Mouse (Mus musculus) cerebellum, adult 2 months (tissue): ENCODE results near the gene Fdx1. TPM values are rescaled to one million over a fixed set of nuclear protein-coding genes. Genes with fewer than 3 reads are reported as not detected.
A peak's percentile ranks its signal among the peaks of the same experiment; 100 is the strongest.

Experiments used
- DNase-seq, 2 experiments: peaks; one replicate each; pipeline ENCODE4 v3.0.0; 2021
- H3K27ac ChIP-seq: fragments of 200-500 bp; 2 replicates; pipeline ENCODE4 v1.5.1; 2012; ENCODE audit warnings: low read length, control low read depth, inconsistent platforms; ENCODE audit not compliant: insufficient read depth
- H3K27me3 ChIP-seq: fragments of 200-500 bp; 2 replicates; pipeline ENCODE4 v1.6.1; 2012; ENCODE audit warnings: inconsistent platforms, mild to moderate bottlenecking, low read length, moderate library complexity; ENCODE audit not compliant: control insufficient read depth, insufficient read depth
- H3K4me1 ChIP-seq: fragments of 200-500 bp; 2 replicates; pipeline ENCODE4 v1.6.1; 2011; ENCODE audit warnings: low read length; ENCODE audit not compliant: control insufficient read depth, insufficient read depth
- H3K4me3 ChIP-seq: fragments of 200-500 bp; replicated peaks from 2 replicates; pipeline ENCODE3; 2011; ENCODE audit warnings: mild to moderate bottlenecking, low read depth, low read length, control low read depth; ENCODE audit not compliant: insufficient read depth
- CTCF ChIP-seq: fragments of 200-500 bp; IDR thresholded peaks from 2 replicates; pipeline ENCODE4 v1.5.1; 2011; ENCODE audit warnings: low read depth, mild to moderate bottlenecking, control low read depth, low read length, moderate library complexity, borderline replicate concordance; ENCODE audit not compliant: insufficient read depth
- POLR2A ChIP-seq: fragments of 200-500 bp; IDR thresholded peaks from 2 replicates; pipeline ENCODE4 v1.6.1; 2011; ENCODE audit warnings: low read length, control low read depth, borderline replicate concordance; ENCODE audit not compliant: insufficient read depth
- WGBS: fragments of 180-500 bp; shearing (Covaris S2); methylation state at CpG from one replicate; pipeline ENCODE4 v1.1.7; 2018; 5-methylcytosine and 5-hydroxymethylcytosine counted together
- polyA plus RNA-seq: library from polyadenylated mRNA; depleted of rRNA; stranded (reverse); fragments of >200 nt; gene quantifications from 2 replicates; pipeline ENCODE4 v1.2.3, GENCODE M21; 2012

Gene Fdx1
- polyA plus RNA-seq, 1 experiment, result 35.1 TPM

DNA sequence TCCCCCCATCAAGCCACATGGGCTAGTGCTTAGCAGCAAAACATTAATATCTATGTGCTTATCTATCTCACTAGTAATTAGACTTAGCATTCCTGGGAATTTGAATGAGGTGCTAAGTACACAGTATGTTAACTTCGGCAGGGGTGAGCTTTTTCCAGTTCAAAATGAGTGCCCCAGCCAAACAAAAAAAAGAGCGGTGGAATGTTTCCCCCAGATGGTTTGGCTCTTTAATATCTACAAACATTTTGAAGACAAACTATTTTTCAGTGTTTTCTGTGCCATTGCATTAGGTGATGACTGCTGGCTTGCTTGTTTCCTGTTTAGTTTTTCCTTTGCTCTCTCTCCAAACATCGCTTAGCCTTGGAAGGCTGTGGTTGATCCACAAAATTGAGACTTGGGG lies 31.4 kb downstream of the Fdx1 start:
- Histone ChIP-seq H3K27ac (no peak overlapping the region), H3K4me3 (no peak overlapping the region), H3K27me3 (no peaks in the 10 kb centered on the region), H3K4me1 (peaks cover 10% of the 10 kb centered on the region)
- 84% methylated on average over 3 of the region's 3 CpGs for WGBS
- no peak for DNase-seq
- TF ChIP-seq CTCF (no peak), POLR2A (no peak)

DNA sequence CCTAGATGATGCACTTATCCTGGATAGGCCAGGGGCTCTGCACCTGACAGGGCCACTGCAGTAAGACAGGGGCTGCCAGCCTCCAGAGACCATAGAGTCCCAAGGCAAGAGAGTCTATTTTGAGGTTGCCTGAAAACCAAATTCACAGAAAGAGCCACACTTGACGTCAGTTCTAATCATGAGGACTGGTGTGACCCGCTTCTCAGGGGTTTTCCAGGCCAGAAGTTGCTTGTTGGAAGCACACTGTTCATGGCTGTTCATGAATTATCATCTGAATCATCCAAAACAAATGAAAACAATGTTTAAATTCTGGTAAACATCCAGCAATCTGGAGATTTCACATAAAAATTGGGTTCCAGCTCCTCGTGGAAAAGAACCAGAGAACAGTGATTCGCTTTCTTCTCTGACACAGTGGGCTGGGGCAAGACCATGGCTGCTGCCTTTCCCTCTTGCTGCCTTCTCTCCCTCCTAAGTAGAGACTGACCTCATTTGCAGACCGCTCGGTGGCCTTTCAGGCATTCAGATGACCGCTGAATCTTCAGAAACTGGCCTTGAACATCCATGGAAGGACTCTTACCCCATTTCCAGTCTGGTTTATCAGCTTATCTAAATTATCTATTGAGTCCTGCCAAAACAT lies 32.2 kb downstream of the Fdx1 start:
- DNase-seq, result no peak
- Histone ChIP-seq H3K27ac (no peak overlapping the region), H3K4me1 (peaks cover 10% of the 10 kb centered on the region), H3K27me3 (no peaks in the 10 kb centered on the region), H3K4me3 (no peak overlapping the region)
- 91% methylated on average over 7 of the region's 7 CpGs for WGBS
- TF ChIP-seq CTCF, result no peak
- no peak for TF ChIP-seq POLR2A

DNA sequence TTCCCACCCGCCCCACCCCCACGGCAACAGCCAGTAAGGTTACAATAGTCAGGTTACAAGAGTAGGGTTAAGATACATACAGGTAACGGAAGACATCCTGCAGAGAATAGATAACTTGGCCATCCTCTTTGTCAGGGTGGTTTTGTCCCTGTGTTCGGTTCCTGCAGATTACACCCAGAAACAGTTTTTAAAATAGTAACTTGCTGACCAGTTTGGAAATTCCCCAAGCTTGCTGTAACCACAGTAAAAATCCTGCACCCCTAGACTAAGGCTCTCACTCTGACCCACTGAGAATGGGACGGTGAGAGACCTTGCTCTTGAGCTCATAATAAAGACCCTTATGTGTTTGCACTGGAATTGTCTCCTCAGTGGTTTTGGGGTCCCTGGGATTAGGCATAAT lies 33.4 kb downstream of the Fdx1 start:
- peaks cover 10% of the 10 kb centered on the region for H3K4me1 ChIP-seq
- DNase-seq, result no peak
- WGBS, result 94% methylated on average over 5 of the region's 5 CpGs
- no peaks in the 10 kb centered on the region for H3K27me3 ChIP-seq
- H3K27ac ChIP-seq, result no peak overlapping the region
- no peak overlapping the region for H3K4me3 ChIP-seq
- no peak for TF ChIP-seq CTCF

DNA sequence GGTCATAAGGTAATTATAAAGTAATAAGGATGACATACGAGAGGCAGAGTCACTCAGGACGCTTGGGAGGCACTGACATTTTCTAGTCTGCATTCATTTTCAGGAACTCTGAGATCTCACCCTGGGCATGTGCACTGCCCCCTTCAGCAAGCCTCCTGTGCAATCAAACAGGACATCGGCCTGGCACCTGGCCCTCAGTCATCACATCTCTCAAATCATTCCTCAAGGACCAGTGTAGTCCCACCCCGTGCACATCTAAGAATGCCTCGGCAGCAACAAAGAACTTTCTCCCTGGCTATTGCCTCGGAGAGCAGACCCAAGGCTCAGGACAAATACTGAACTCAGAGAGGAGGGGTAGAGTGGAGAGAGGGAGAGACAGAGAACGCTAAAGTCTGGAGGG lies 34.7 kb downstream of the Fdx1 start:
- WGBS, result 40% methylated on average over 7 of the region's 7 CpGs
- TF ChIP-seq POLR2A (no peak), CTCF (no peak)
- Histone ChIP-seq H3K27ac (no peak overlapping the region), H3K4me3 (no peak overlapping the region), H3K4me1 (peaks cover 10% of the 10 kb centered on the region), H3K27me3 (no peaks in the 10 kb centered on the region)
- DNase-seq, result no peak

DNA sequence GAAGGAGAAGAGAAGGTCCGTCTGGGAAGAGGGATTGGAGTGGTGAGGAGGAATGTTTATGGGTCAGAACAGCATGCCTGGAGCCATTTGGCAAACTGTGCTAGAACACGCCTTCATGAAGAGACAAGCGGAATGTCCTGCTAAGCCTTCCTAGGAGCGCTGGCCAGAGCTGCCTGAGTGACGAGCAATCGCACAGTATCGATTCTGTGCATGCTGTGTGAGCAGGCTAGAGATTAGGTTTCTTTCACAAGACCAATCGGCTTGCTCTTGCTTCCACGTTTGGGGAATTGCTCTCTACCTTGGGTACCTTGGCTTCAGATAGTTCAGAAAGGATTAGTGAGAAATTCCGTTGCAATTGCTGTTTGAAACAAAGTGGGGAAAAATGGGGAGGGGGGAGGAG lies 35.2 kb downstream of the Fdx1 start:
- no peak overlapping the region for H3K27ac ChIP-seq
- TF ChIP-seq POLR2A (no peak), CTCF (no peak)
- H3K27me3 ChIP-seq, result no peaks in the 10 kb centered on the region
- peak; percentile 11 to 17 for DNase-seq
- peaks cover 10% of the 10 kb centered on the region for H3K4me1 ChIP-seq
- WGBS, result 15% methylated on average over 10 of the region's 10 CpGs
- H3K4me3 ChIP-seq, result peak overlapping the region; percentile 49

DNA sequence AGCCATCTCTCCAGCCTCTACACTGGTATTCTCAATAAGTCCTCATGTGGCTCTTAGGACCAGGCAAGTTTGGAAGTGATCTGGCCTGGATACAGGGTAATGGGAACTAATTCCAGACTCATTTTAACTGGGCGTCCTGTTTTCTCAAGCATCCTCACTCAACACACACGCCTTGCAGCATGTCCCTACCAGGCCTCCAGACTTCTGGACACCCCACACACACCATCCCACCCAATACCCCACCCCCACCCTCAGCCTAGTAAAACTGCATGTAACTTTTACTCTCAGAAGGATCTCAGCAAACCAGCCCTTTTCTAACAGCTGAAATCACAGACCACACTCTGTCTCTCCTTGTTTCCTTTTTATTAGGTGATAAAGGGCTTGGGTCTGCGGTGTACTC lies 35.7 kb downstream of the Fdx1 start:
- Histone ChIP-seq H3K27me3 (no peaks in the 10 kb centered on the region), H3K27ac (no peak overlapping the region), H3K4me3 (no peak overlapping the region), H3K4me1 (peaks cover 10% of the 10 kb centered on the region)
- 86% methylated on average over 3 of the region's 3 CpGs for WGBS
- no peak for DNase-seq
- TF ChIP-seq POLR2A (no peak), CTCF (no peak)

DNA sequence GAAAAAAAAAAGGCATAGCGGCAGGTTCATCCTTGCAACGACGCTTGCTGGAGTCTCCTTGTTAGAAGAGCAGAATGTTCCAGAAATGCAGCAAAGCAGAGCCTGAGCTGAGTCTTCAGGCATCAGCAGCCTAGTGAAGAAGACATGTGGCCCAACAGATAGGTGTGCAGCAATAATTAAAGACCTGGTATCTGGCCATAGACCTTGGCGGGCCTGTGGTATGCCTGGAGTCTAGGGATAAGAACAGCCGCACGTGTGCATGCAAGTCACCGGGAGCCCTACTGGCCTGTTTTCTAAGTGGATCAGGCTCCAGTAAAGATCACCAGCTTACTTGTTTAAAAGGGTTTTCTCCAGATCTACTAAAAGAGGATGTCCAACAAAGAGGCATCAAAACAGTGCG lies 36.7 kb downstream of the Fdx1 start:
- Histone ChIP-seq H3K4me1 (peaks cover 10% of the 10 kb centered on the region), H3K4me3 (no peak overlapping the region), H3K27me3 (no peaks in the 10 kb centered on the region), H3K27ac (no peak overlapping the region)
- DNase-seq, result no peak
- 84% methylated on average over 8 of the region's 8 CpGs for WGBS
- no peak for TF ChIP-seq POLR2A
- no peak for TF ChIP-seq CTCF

DNA sequence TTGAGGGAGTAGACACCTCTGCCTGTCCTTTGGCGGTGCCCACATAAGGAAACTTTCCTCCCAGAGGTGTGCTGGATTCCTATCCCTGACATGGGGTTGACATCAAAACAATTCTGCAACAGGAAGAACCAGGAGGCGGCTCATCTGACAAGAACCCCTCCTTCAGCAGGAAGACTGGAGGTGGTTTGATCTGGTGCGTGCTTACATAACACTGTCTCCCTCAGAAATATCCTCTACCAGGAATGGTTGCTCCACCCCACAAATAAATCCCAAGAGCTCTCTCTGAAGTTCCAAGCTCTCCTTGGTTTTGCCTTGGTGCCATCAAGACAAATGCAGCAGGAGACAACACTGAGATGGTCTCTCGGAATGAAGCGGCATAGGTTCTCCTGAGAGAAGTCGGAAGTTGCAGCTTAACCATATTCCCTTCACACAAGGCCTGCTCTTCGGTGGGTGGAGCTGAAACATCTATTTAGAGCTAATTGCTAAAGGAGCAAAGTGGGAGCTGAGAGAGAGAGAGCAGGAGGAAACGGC lies 38.7 kb downstream of the Fdx1 start:
- TF ChIP-seq POLR2A, result no peak
- no peak for TF ChIP-seq CTCF
- Histone ChIP-seq H3K27me3 (no peaks in the 10 kb centered on the region), H3K27ac (no peak overlapping the region), H3K4me3 (no peak overlapping the region), H3K4me1 (peaks cover 10% of the 10 kb centered on the region)
- DNase-seq, result no peak
- 93% methylated on average over 8 of the region's 8 CpGs for WGBS
